Mouse (Mus musculus): Measurements from ENCODE around the gene Mat2a. TPM values are rescaled to one million over a fixed set of nuclear protein-coding genes. Genes with fewer than 3 reads are reported as not detected.

Gene Mat2a
- polyA plus RNA-seq, 1 experiment from 2014 or later = 402 TPM

- H3K36me3 ChIP-seq (ENCODE audit: poor library complexity, severe bottlenecking) = no peaks in the 10 kb centered on the region
- WGBS = 87% methylated on average over 4 of the region's 4 CpGs
These were observed 54.1 kb downstream of the Mat2a start for GRCm38 (mm10) chr6:72385258-72385657.

DNA sequence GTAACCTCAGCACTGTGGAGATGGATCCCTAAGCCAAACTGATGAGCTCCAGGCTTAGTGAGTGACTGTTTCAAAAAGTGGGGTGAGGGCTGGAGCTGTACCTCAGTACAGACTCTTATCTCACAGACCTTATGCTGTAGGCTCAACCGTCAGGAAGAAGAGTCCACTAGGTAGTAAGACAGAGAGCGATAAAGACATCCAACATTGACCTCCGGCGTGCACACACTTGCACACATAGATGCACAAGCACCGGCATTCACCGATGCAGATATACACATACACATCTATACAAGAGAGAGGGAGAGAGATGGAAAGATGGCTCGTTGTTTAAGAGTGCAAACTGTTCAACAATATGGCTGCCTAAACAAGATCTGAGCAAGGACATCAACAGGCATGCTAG lies 55.4 kb downstream of the Mat2a start:
- H3K9me3 ChIP-seq (replicated peaks) = no peaks in the 10 kb centered on the region
- H3K27me3 ChIP-seq = peaks cover 24% of the 10 kb centered on the region
- no peak for ATAC-seq
- no peak overlapping the region for H3K27ac ChIP-seq
- peaks cover 7% of the 10 kb centered on the region; the same call in 1 of the 2 replicates for H3K4me1 ChIP-seq
- H3K36me3 ChIP-seq (ENCODE audit: poor library complexity, severe bottlenecking) = no peaks in the 10 kb centered on the region
- H3K9ac ChIP-seq = no peak overlapping the region
- no peak overlapping the region for H3K4me2 ChIP-seq
- 92% methylated on average over 7 of the region's 7 CpGs for WGBS
- H3K4me3 ChIP-seq = no peak overlapping the region

More at GRCm38 (mm10) chr6:72385258-72385657, 54.1 kb downstream of the Mat2a start:
- Histone ChIP-seq H3K4me1 (peaks cover 13% of the 10 kb centered on the region), H3K27me3 (peaks cover 21% of the 10 kb centered on the region), H3K4me3 (no peak overlapping the region), H3K27ac (no peak overlapping the region), H3K4me2 (no peak overlapping the region), H3K9me3 (replicated peaks) (no peaks in the 10 kb centered on the region), H3K9ac (no peak overlapping the region)
- ATAC-seq = no peak

DNA sequence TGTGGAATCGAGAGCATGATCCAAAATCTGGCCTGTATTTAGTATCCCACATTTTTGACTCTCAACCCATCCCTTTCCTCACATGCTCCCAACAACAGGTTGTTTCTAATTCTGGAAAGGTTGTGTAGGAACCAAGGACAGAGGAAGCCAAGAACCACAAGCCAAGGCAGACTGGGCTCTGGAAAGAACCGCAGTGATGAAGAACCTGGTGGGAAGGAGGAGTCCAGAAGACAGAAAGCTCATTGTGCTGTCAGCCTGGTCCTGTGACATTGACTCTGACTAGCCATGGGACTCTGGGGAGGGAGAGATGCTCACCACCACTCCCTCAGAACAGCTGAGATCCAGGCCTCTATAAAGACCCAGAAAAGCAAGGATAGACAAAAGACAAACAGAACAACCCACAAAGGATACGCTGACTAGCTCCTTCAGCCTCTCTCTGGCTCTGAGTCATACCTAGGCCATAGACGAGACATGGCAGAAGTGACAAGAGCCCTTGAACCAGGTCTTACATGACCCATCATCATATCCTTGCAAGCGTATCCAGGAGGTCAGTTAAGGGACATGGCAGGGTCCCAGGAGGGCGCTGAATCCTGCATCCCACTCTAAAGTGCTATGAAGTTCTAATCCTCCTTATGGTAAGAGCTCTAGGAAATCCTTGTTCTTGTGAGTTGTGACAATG lies 56.1 kb downstream of the Mat2a start:
- Histone ChIP-seq H3K27ac (no peak overlapping the region), H3K4me1 (peaks cover 7% of the 10 kb centered on the region; the same call in 1 of the 2 replicates), H3K4me3 (no peak overlapping the region), H3K9ac (no peak overlapping the region), H3K4me2 (no peak overlapping the region), H3K27me3 (peaks cover 30% of the 10 kb centered on the region), H3K9me3 (replicated peaks) (no peaks in the 10 kb centered on the region), H3K36me3 (ENCODE audit: poor library complexity, severe bottlenecking) (no peaks in the 10 kb centered on the region)
- 84% methylated on average over 6 of the region's 6 CpGs for WGBS
- ATAC-seq = no peak

Other genes with a start within 250 kb of the Mat2a start
- 2.9 and 4.5 TPM in 2 replicates for gene Atoh8, start 204.0 kb downstream of the Mat2a start, polyA plus RNA-seq (2015; fragmentation: Nextera tagmentation; extraction: Ambion mirVana)
- gene Sftpb, start 134.9 kb downstream of the Mat2a start, polyA plus RNA-seq (2015; fragmentation: Nextera tagmentation; extraction: Ambion mirVana) = not detected in 2 replicates
- 61.9 and 64.8 TPM in 2 replicates for gene Usp39, start 94.4 kb downstream of the Mat2a start, polyA plus RNA-seq (2015; fragmentation: Nextera tagmentation; extraction: Ambion mirVana)
- gene 0610030E20Rik, start 92.2 kb downstream of the Mat2a start, polyA plus RNA-seq (2015; fragmentation: Nextera tagmentation; extraction: Ambion mirVana) = 27.2 and 28.2 TPM in 2 replicates
- gene Tmem150a, start 84.1 kb downstream of the Mat2a start, polyA plus RNA-seq (2015; fragmentation: Nextera tagmentation; extraction: Ambion mirVana) = 6.9 and 7.3 TPM in 2 replicates
- 122 and 125 TPM in 2 replicates for gene Rnf181, start 72.6 kb downstream of the Mat2a start, polyA plus RNA-seq (2015; fragmentation: Nextera tagmentation; extraction: Ambion mirVana)
- 7.0 and 10.1 TPM in 2 replicates for gene Vamp5, start 59.1 kb downstream of the Mat2a start, polyA plus RNA-seq (2015; fragmentation: Nextera tagmentation; extraction: Ambion mirVana)
- 16.8 and 21.3 TPM in 2 replicates for gene Vamp8, start 48.9 kb downstream of the Mat2a start, polyA plus RNA-seq (2015; fragmentation: Nextera tagmentation; extraction: Ambion mirVana)
- gene Ggcx, start 25.2 kb downstream of the Mat2a start, polyA plus RNA-seq (2015; fragmentation: Nextera tagmentation; extraction: Ambion mirVana) = 12.7 and 13.8 TPM in 2 replicates
- 0.62 and 0.89 TPM in 2 replicates for gene Sh2d6, start 82.1 kb upstream of the Mat2a start, polyA plus RNA-seq (2015; fragmentation: Nextera tagmentation; extraction: Ambion mirVana)
- gene Capg, start 104.8 kb upstream of the Mat2a start, polyA plus RNA-seq (2015; fragmentation: Nextera tagmentation; extraction: Ambion mirVana) = 4.7 and 4.8 TPM in 2 replicates
- gene Elmod3, start 158.9 kb upstream of the Mat2a start, polyA plus RNA-seq (2015; fragmentation: Nextera tagmentation; extraction: Ambion mirVana) = 14.1 and 14.8 TPM in 2 replicates
- gene Retsat, start 158.9 kb upstream of the Mat2a start, polyA plus RNA-seq (2015; fragmentation: Nextera tagmentation; extraction: Ambion mirVana) = 3.6 and 5.5 TPM in 2 replicates
- 28.8 and 32.0 TPM in 2 replicates for gene Tgoln1, start 177.4 kb upstream of the Mat2a start, polyA plus RNA-seq (2015; fragmentation: Nextera tagmentation; extraction: Ambion mirVana)

Measured in forebrain, embryonic 13.5 days (tissue).